Mouse (Mus musculus): ENCODE measurements around the gene Tspan5.

The Tspan5 gene

GRCm38 (mm10) chr3:138741649-138742565 lies at the start of gene Tspan5:
Gene Tspan5 (plus strand): TSS chr3:138742195.
- in situ Hi-C loops (cut with MboI) = no loop called here

- in situ Hi-C loops (cut with MboI) = no loop called here
These were observed 49.7 kb upstream of the Tspan5 start for GRCm38 (mm10) chr3:138692302-138692701.

- in situ Hi-C loops (cut with MboI) = no loop called here
These were observed 38.6 kb upstream of the Tspan5 start for GRCm38 (mm10) chr3:138703399-138703798.

- in situ Hi-C loops (cut with MboI) = no loop called here
These were observed 37.5 kb upstream of the Tspan5 start for GRCm38 (mm10) chr3:138704469-138704868.

GRCm38 (mm10) chr3:138705875-138706274 lies 36.1 kb upstream of the Tspan5 start:
- in situ Hi-C loops (cut with MboI) = no loop called here

DNA sequence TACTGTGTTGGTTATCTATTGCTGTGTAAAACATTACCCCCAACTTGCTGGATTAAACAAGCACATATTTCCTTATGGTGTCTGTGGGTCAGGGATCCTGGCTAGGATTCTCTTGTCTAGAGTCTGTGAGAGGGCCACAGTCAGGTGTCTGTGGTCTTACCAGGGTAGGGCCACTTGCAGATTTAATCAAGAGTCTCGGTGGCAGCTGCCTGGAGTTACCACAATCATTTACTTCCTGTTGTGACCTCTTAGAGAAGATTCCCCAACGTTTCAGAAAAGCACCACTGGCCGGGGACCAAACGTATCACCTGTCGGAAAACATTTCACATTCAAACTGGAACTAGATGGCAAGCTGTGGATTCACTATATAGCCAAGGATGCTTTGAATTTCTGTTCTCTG lies 32.8 kb upstream of the Tspan5 start:
- in situ Hi-C loops (cut with MboI) = no loop called here

- in situ Hi-C loops (cut with MboI) = no loop called here
These were observed 30.0 kb upstream of the Tspan5 start for GRCm38 (mm10) chr3:138711971-138712370.

DNA sequence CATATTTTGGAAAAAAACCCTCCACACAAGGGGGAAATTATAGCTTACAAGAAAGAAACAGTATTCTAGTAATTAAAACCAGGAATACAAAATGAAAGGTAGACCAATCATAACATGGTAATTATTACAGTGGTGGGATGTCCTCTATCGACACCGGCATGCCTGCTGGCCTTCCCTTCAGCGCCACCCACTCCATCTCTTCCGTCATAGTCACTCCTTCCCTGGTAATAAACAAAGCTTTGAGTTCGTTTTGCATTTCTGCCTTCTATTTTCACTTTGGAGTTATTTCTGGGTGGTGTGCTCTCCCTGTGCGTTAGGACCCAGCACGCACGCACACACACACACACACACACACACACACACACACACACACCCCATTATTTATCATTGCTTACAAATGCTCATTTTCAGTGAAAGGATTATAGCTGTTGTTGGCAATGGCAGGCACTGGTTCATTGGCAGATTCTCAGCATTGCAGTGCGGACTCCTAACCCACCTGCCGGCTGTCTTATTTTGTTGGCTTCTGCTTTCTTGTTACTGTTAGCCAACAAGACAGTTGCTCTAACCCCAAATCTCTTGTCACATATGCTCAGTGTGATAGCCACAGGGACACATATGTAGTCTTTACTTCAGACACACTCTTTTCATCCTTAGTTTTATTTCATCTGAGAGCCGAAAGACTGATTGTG lies 29.4 kb upstream of the Tspan5 start:
- in situ Hi-C loops (cut with MboI) = no loop called here

- in situ Hi-C loops (cut with MboI) = no loop called here
These were observed 28.9 kb upstream of the Tspan5 start for GRCm38 (mm10) chr3:138713141-138713540.

DNA sequence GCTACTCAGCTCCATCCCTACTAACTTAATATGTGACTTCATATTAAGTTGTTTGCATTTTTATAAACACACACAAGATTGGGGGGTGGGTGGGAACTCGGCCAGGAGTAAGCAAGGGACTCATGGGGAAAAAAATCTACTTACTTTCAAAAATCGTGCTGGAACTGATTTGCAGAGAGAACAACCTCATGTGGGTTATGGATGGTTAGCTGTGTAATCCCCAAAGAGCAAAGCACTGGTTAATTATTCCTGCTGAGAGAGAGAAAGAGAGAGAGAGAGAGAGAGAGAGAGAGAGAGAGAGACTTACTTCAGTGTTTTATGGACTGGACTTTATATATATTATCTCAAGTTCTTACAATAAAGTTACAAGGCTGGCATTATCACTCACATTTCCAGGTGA lies 27.2 kb upstream of the Tspan5 start:
- in situ Hi-C loops (cut with MboI) = no loop called here

DNA sequence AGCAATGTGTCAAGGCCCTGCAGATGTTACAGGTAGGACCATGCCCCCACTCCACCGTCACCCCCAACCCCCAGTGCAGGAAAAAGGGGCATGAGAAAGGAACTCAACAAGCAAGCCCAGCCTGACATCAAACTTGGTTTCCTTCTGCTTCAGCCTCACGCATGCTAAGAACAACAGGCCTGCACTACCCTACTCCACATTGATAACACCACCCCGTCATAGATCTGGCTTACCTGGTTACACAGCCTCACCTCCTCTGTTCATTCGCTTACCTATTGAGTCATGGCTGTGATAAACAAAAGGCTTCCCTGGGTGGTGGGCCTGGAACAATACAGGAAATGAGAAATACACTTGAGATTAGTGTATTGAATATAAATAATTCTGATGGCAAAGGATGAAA lies 26.8 kb upstream of the Tspan5 start:
- in situ Hi-C loops (cut with MboI) = no loop called here

GRCm38 (mm10) chr3:138717040-138717439 lies 25.0 kb upstream of the Tspan5 start:
- in situ Hi-C loops (cut with MboI) = no loop called here

GRCm38 (mm10) chr3:138722152-138722551 lies 19.8 kb upstream of the Tspan5 start:
- in situ Hi-C loops (cut with MboI) = no loop called here

- in situ Hi-C loops (cut with MboI) = no loop called here
These were observed 14.4 kb upstream of the Tspan5 start for GRCm38 (mm10) chr3:138727571-138727970.

- in situ Hi-C loops (cut with MboI) = no loop called here
These were observed 13.2 kb upstream of the Tspan5 start for GRCm38 (mm10) chr3:138728840-138729239.

GRCm38 (mm10) chr3:138730812-138731211 lies 11.2 kb upstream of the Tspan5 start:
- in situ Hi-C loops (cut with MboI) = no loop called here

- in situ Hi-C loops (cut with MboI) = no loop called here
These were observed 6.2 kb upstream of the Tspan5 start for GRCm38 (mm10) chr3:138735760-138736159.

- in situ Hi-C loops (cut with MboI) = no loop called here
These were observed 2.8 kb upstream of the Tspan5 start for GRCm38 (mm10) chr3:138739150-138739700.

GRCm38 (mm10) chr3:138740291-138740690 lies 1.7 kb upstream of the Tspan5 start:
- in situ Hi-C loops (cut with MboI) = no loop called here

DNA sequence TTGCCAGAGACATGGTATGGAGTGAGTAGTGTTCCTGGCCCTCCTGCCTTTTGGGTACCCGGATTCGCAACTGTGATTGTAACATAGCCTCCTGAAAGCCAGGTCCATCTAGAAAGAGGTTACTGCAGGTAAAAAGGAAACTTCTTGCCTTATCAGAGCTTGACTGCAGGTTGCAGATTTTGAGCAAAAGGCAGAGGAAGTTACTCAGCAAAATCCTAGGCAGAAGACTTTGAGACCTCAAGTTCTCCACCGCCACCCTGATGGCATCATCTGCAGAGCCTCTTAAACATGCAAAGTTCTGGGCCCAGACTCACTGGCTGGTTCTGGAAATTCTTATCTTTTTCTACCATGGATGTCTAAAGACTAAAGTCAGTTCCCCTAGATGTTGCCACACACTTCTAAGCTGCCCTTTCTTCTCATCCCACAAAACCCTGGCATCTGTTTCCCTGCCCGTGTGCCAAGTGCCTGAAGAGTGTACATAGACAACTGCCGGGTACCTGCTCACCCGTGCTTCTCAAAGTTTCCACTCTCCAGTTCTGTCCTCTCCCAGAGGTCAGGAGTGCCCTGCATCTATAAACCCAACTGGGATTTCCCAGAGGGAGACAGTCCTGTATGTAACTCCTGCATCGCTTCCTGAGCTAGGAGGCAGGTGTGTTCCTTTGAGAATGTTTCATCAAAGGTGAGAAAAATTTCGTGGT lies 1.0 kb upstream of the Tspan5 start:
- in situ Hi-C loops (cut with MboI) = no loop called here

DNA sequence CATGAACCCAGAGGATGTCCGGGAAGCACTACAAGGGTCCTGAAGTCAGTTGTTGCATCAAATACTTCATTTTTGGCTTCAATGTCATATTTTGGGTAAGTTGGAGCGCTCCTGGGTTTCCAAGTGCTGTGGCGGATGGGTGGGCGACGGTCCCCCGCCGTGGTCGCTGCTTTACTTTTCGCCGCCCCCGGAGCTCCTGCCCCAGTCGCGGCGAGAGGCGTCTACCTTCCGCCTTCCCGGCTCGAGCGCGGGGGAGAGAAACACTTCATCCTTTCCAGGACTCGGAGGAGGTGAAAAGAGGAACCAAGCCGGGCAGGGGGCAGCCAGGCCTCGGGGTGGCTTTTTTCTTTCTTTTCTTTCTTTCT lies 553 bp downstream of the Tspan5 start:
- in situ Hi-C loops (cut with MboI) = no loop called here

DNA sequence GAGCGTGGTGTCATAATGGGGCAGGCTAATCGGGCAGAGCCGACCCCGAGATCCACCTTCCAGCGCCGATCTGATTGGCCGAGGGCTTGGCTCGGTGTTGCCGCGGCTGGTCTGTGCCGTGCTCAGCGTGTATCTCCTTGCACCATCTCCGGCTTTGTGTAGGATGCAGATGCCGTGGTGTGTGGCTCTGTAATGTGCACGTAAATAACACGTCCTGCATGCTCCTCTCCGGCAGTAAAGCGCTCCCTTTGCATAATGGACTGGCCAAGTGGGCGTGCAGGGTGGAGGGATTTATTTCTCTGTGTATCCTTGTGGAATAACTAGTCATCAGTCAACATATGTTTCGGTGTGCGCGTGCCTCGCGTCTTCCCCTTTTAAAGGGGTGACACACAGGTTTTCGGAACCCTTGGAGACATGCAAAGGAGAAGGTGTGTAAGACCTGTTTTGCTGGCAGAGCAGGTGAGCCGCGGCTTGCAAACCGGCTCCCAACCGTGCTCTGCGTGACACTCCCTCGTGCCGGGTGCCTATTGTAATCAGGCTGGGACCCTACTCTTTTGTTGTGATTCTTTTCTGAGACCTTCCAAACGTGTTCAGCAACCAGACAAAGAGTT lies 1.2 kb downstream of the Tspan5 start:
- in situ Hi-C loops (cut with MboI) = no loop called here

All from mature B cell (primary cell).